In genomic region chr1:193085541-193086020, GRCm38 (mm10) we compare ENCODE assay signal across 32 mouse cellular contexts. TPM values are rescaled to one million over a fixed set of nuclear protein-coding genes. Genes with fewer than 3 reads are reported as not detected.
A peak's percentile ranks its signal among the peaks of the same experiment; 100 is the strongest.
DNase-seq lines count a peak whose midpoint lies in the region; ATAC-seq and TF ChIP-seq lines count a peak whose summit lies in the region.
"Had no signal": no experiment of that assay in that cellular context is flagged by ENCODE, and none has a peak within 500 bp of the region (broad histone marks: within the 10 kb centered on the region; RNA-seq: fewer than 3 reads in every experiment).

No protein-coding gene starts in this region.

- no peak overlapping the region for H3K4me3 ChIP-seq in left cerebral cortex, adult 2 months
- H3K4me3 ChIP-seq: embryonic facial prominence, embryonic 12.5 days; heart, embryonic 15.5 days; hindbrain, embryonic 12.5 days; intestine, embryonic 15.5 days; midbrain, embryonic 10.5 days; neural tube, embryonic 13.5 days; stomach, embryonic 15.5 days had no signal

- DNase-seq in gastrocnemius, postnatal 14 days: peak; percentile 16
- no peak for DNase-seq in gastrocnemius, postnatal 4 days (ENCODE audit: low spot score in 2 of 2)
- no peak for DNase-seq in left cerebral cortex, adult 2 months (ENCODE audit: extremely low spot score in 1 of 2, low spot score in 2 of 2)
- DNase-seq in left cerebral cortex, postnatal 14 days (ENCODE audit: low spot score in 2 of 2): no peak
- DNase-seq in neural tube, embryonic 10.5 days (ENCODE audit: extremely low spot score, low spot score): no peak
- no peak for DNase-seq in lung, postnatal 36 days
- DNase-seq: adrenal gland, adult 2 months; cerebellum, adult 11 months; cerebellum, adult 9-10 months; cerebellum, postnatal 36 days; embryo, embryonic 11 days; kidney, adult 2 months; kidney, postnatal 4 days; liver; lung, postnatal 14 days; right cerebral cortex, postnatal 14 days; thymus, postnatal 14 days had no signal

- 0 out of 2 replicates have a peak, but pooled peaks have one; percentile 18 for ATAC-seq in granulocyte monocyte progenitor cell, adult 5-6 weeks (replicated peaks; ENCODE audit: poor library complexity, severe bottlenecking)
- ATAC-seq: CD4-positive, CD25-positive, alpha-beta regulatory T cell, adult 4 months; forebrain, embryonic 14.5 days; hindbrain, postnatal 0 days; intestine, embryonic 15.5 days; midbrain, embryonic 16.5 days had no signal

- no peak for TF ChIP-seq CTCF in left cerebral cortex, adult 2 months (IDR thresholded peaks at IDR 0.05)

- intact Hi-C loops in gastrocnemius, postnatal 14 days (cut with DNase I; ENCODE audit: low total_unique reads): no loop called here
- intact Hi-C loops in left cerebral cortex, adult 2 months (cut with DNase I): loop anchor here (2.0 kb wide), 1 partner anchor 43 kb away; no protein-coding TSS in a partner anchor
- intact Hi-C loops in left cerebral cortex, postnatal 14 days (cut with DNase I): no loop called here

- peak overlapping the region; percentile 88 for H3K27ac ChIP-seq in left cerebral cortex, adult 2 months
- H3K27ac ChIP-seq: embryonic facial prominence, embryonic 12.5 days; heart, embryonic 15.5 days; hindbrain, embryonic 12.5 days; hindbrain, postnatal 0 days; intestine, embryonic 15.5 days; kidney, postnatal 0 days; liver, embryonic 14.5 days; midbrain, embryonic 10.5 days; neural tube, embryonic 13.5 days had no signal

RNA-seq across cellular contexts. Expression of gene Diexf, which starts 44.5 kb away (rescaled TPM):
- 1 to 10 TPM; 7.2 to 9.5 TPM for total RNA-seq in gastrocnemius, postnatal 14 days (2021)
- total RNA-seq in gastrocnemius, postnatal 4 days (2021): 10 to 100 TPM; 16.6 to 18.1 TPM
- 10 to 100 TPM; 20.9 to 25.5 TPM for total RNA-seq in left cerebral cortex, adult 2 months (2021)
- 10 to 100 TPM; 19.5 to 22.3 TPM for total RNA-seq in left cerebral cortex, postnatal 14 days (2021)
- total RNA-seq in granulocyte monocyte progenitor cell, adult 5-6 weeks (2014; fragmentation: Nextera tagmentation): 26.3 and 40.3 TPM in 2 replicates
- 21.9 and 26.1 TPM in 2 replicates for total RNA-seq in granulocyte monocyte progenitor cell, adult 5-6 weeks (2017)

RNA-seq across cellular contexts. Expression of gene Syt14, which starts 50.0 kb away (rescaled TPM):
- total RNA-seq in gastrocnemius, postnatal 14 days (2021): under 1 TPM; 0.18 to 0.31 TPM
- total RNA-seq in gastrocnemius, postnatal 4 days (2021): 1 to 10 TPM; 1.4 to 1.5 TPM
- total RNA-seq in left cerebral cortex, adult 2 months (2021): 10 to 100 TPM; 27.5 to 28.2 TPM
- 10 to 100 TPM; 20.8 to 21.2 TPM for total RNA-seq in left cerebral cortex, postnatal 14 days (2021)
- not detected in 2 replicates for total RNA-seq in granulocyte monocyte progenitor cell, adult 5-6 weeks (2014; fragmentation: Nextera tagmentation)
- 0.21 and 0.47 TPM in 2 replicates for total RNA-seq in granulocyte monocyte progenitor cell, adult 5-6 weeks (2017)
- total RNA-seq: megakaryocyte progenitor cell, adult 5-6 weeks had no signal

Comparison
In these comparisons a context has a peak if more than half of its experiments do, and no peak if none do; other contexts are left out.
1. RNA of gene Syt14, which starts 50.0 kb away (total RNA-seq): 27.5 to 28.2 TPM in left cerebral cortex, adult 2 months and 20.8 to 21.2 TPM in left cerebral cortex, postnatal 14 days; 1.4 to 1.5 TPM in gastrocnemius, postnatal 4 days, 0.18 to 0.31 TPM in gastrocnemius, postnatal 14 days and 0.21 to 0.47 TPM in granulocyte monocyte progenitor cell, adult 5-6 weeks; every median in the first group is over 4 times any median in the second.